Mouse (Mus musculus) cerebellum, adult 9-11 months (tissue): ENCODE results near the gene 2200002J24Rik.

Experiments
- DNase-seq: peaks from one replicate; pipeline ENCODE4 v3.0.0; 2022

Gene 2200002J24Rik

GRCm38 (mm10) chr7:30698589-30698988 lies at the start of gene 2200002J24Rik:
Gene 2200002J24Rik, plus strand, starts transcription at chr7:30698926.
- no peak for DNase-seq

GRCm38 (mm10) chr7:30649591-30650540 lies 48.9 kb upstream of the 2200002J24Rik start, which contains the start of gene Rbm42:
Gene Rbm42, minus strand, starts transcription at chr7:30650317.
- peak; percentile 99 for DNase-seq

- peak; percentile 90 for DNase-seq
Measured at GRCm38 (mm10) chr7:30664529-30665200, 34.1 kb upstream of the 2200002J24Rik start, which contains the start of gene Haus5. Gene Haus5, minus strand, starts transcription at chr7:30664994.

GRCm38 (mm10) chr7:30665321-30665720 lies 33.4 kb upstream of the 2200002J24Rik start:
- DNase-seq = peak; percentile 42

GRCm38 (mm10) chr7:30669229-30669628 lies 29.5 kb upstream of the 2200002J24Rik start:
- DNase-seq = no peak

GRCm38 (mm10) chr7:30671480-30671879 lies 27.2 kb upstream of the 2200002J24Rik start, which contains the start of gene Pmis2:
Gene Pmis2, minus strand, starts transcription at chr7:30671605.
- DNase-seq = no peak

GRCm38 (mm10) chr7:30678263-30678975 lies 20.3 kb upstream of the 2200002J24Rik start:
- DNase-seq = no peak

- no peak for DNase-seq
Measured at GRCm38 (mm10) chr7:30681897-30682296, 16.8 kb upstream of the 2200002J24Rik start.

- DNase-seq = no peak
Measured at GRCm38 (mm10) chr7:30683425-30683824, 15.3 kb upstream of the 2200002J24Rik start.

- no peak for DNase-seq
Measured at GRCm38 (mm10) chr7:30688325-30688724, 10.4 kb upstream of the 2200002J24Rik start.

- no peak for DNase-seq
Measured at GRCm38 (mm10) chr7:30698101-30698500, 625 bp upstream of the 2200002J24Rik start.

- DNase-seq = no peak
Measured at GRCm38 (mm10) chr7:30706214-30706882, 7.6 kb downstream of the 2200002J24Rik start.

- no peak for DNase-seq
Measured at GRCm38 (mm10) chr7:30707441-30707840, 8.7 kb downstream of the 2200002J24Rik start.

- no peak for DNase-seq
Measured at GRCm38 (mm10) chr7:30711942-30712341, 13.2 kb downstream of the 2200002J24Rik start, which contains the start of gene Atp4a. Gene Atp4a, plus strand, starts transcription at chr7:30712209.

- no peak for DNase-seq
Measured at GRCm38 (mm10) chr7:30717006-30717715, 18.4 kb downstream of the 2200002J24Rik start.

- no peak for DNase-seq
Measured at GRCm38 (mm10) chr7:30717716-30718046, 19.0 kb downstream of the 2200002J24Rik start.

- no peak for DNase-seq
Measured at GRCm38 (mm10) chr7:30719669-30720068, 20.9 kb downstream of the 2200002J24Rik start.

- DNase-seq = peak; percentile 55
Measured at GRCm38 (mm10) chr7:30721286-30721685, 22.6 kb downstream of the 2200002J24Rik start.

- DNase-seq = no peak
Measured at GRCm38 (mm10) chr7:30723274-30723953, 24.7 kb downstream of the 2200002J24Rik start.

GRCm38 (mm10) chr7:30728214-30728613 lies 29.5 kb downstream of the 2200002J24Rik start:
- peak; percentile 48 for DNase-seq
